Mouse (Mus musculus) heart, postnatal 25 days (tissue): ENCODE measurements at regions not wholly inside any gene's neighbourhood (a gene's known extent, or its start where the extent isn't known, plus 50 kb on each side); places are given as distances from the start of the nearest gene placed in this dataset.
"Not testable (repeated sequence)": the region's sequence is repeated elsewhere in the genome, so short reads cannot be mapped to it uniquely, and the experiment has no call there.

Experiments used
- DNase-seq: peaks from one replicate; pipeline ENCODE4 v3.0.0; 2022; ENCODE audit warnings: low spot score
- intact Hi-C: fragments of 180-260 bp; cut with DNase I; formaldehyde crosslinking; loops from one replicate; pipeline ENCODE4 v1.15.1; 2025

DNA sequence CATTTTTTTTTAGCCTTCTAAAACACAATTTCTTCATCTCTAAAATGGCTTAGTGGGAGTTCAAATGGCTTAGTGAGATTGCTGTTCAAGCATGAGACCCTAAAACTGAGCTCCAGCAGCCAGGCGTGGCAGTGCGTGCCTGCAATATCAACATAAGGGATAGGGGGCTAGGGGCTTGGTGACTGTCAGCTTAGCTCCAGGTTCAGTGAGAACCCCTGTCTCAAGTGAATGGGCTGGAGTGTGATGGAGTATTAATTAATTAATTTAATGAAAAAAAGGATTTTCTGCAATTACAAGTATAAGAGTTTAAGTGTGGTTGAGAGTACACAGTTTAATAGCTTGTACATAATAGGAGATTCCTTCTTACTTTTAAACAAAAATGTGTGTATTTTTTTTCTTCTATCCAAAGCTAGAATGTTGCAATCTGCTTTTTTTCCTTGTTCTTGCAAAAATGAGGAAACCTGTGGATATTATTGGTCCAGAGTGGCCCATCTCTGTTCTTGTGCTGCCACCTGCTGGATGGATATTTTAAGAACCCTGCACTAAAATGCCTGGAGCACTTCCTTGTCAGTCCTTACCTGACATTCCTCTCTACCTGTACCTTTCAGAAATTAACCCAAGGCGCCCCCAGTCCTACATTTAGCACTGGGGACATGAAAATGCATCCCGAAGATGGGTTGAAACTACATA lies 54.0 kb upstream of the Usp47 start:
- DNase-seq, result no peak
- intact Hi-C loops, result loop anchor here (1.0 to 10.0 kb wide), 7 partner anchors 107 to 917 kb away; no protein-coding TSS in a partner anchor

DNA sequence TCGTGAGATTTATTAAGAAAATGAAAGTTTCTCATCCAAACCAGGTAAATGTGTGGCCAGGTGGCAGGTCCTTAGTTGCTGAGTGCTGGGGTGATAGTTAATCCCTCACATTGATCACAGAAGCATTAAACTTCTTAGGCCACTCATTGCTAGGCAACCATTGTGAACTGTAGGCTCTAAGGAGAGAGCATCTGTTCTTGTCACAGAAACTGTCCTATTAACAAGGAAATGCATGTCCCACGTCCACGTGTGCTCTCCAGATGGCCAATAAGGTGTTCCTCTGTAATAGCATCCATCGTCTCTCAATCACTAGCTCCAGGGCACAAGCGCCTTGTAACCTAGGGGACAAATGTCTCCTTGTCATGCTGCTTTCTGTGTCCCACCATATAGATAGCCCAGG lies 55.0 kb upstream of the Usp47 start:
- intact Hi-C loops, result loop anchor here (2.0 to 10.0 kb wide), 6 partner anchors 106 to 916 kb away; no protein-coding TSS in a partner anchor
- no peak for DNase-seq

- intact Hi-C loops, result loop anchor here (5.0 to 10.0 kb wide), 4 partner anchors 104 to 914 kb away; no protein-coding TSS in a partner anchor
- DNase-seq, result no peak
Observed at GRCm38 (mm10) chr7:111966716-111967115, 56.6 kb upstream of the Usp47 start.

GRCm38 (mm10) chr7:111963969-111964368 lies 59.3 kb upstream of the Usp47 start:
- intact Hi-C loops, result loop anchor here (10.0 kb wide), 1 partner anchor 489 kb away; no protein-coding TSS in a partner anchor
- no peak for DNase-seq

DNA sequence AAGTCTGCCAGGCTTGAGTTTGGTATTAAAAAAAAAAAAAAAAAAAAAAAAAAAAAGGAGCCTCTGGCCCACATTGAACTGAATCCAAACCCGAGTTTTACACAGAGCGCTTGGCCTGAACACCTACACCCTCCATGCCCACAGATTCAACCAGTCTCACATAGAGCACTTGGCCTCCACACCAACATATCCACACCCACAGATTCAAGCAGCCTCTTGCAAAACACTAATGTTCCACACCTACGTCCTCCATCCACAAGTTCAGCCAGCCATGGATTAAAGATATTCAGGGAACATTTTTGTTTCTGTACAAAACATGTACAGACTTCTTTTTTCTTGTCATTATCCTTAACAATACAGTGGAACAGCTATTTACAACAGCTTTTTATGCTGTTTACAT lies 63.3 kb upstream of the Usp47 start:
- intact Hi-C loops, result loop anchor here (10.0 kb wide), 1 partner anchor 485 kb away; no protein-coding TSS in a partner anchor
- no peak for DNase-seq

DNA sequence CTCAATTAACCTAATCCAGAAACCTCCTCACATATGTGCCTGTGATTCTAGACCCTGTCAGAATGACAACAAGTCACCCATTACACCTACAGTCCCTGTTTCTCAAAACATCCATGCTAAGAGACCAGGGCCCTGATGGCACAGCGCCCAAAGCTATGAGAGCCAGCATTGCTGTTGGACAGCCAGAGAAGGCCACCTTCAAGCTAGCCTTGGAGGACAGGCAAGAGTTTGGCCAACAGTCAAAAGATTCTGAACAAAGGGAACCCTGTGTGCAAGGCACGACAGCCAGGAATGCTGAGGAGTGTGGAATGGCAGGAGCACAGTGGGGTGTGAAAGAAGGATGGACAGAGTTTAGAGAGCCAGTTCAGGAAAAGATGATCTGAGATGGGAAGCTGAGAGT lies 66.6 kb upstream of the Usp47 start:
- no peak for DNase-seq
- intact Hi-C loops, result no loop called here

GRCm38 (mm10) chr7:111939631-111940030 lies 83.7 kb upstream of the Usp47 start:
- DNase-seq, result no peak
- intact Hi-C loops, result no loop called here

- no peak for DNase-seq
- intact Hi-C loops, result no loop called here
Observed at GRCm38 (mm10) chr7:111937547-111937946, 85.8 kb upstream of the Usp47 start.

- no peak for DNase-seq
- intact Hi-C loops, result no loop called here
Observed at GRCm38 (mm10) chr7:111937102-111937501, 86.2 kb upstream of the Usp47 start.

DNA sequence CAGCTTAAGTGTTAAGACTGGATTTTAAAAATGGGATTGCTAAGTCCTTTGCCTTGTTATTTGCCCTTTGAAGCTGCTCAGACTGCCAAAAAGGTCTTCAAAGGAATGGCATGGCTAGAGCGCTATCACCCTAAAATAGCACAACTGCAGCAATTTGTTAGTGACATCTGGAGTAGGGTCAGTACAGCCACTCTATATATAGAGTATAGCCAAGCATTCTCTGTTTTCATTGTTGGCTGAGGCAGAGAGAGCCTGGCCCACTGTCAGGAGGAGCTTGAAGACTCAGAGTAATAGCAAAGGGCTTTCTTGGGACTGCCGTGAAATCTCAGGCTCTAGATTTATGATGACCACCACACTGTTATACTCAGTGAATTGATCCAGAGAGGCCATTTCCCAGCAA lies 90.6 kb upstream of the Usp47 start:
- no peak for DNase-seq
- intact Hi-C loops, result no loop called here

DNA sequence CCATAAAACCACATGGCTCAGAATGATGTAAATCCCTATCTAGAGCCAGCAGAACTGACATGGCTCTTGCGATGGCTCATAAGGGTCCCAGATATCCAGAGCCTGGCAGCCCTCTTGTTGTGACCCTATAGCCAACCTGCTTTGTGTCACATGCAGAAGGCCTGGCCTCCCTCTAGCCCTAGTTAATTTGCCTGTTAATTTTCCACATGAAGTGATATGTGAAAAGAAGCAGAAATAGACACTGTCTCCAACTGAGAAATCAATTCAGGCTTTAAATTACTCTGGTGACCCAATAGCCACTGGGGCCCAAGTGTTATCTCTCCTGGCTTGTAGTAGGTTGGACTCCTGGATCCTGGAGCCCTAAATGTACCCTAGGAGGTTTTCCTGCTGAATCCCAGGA lies 103.3 kb upstream of the Usp47 start:
- DNase-seq, result no peak
- intact Hi-C loops, result no loop called here

DNA sequence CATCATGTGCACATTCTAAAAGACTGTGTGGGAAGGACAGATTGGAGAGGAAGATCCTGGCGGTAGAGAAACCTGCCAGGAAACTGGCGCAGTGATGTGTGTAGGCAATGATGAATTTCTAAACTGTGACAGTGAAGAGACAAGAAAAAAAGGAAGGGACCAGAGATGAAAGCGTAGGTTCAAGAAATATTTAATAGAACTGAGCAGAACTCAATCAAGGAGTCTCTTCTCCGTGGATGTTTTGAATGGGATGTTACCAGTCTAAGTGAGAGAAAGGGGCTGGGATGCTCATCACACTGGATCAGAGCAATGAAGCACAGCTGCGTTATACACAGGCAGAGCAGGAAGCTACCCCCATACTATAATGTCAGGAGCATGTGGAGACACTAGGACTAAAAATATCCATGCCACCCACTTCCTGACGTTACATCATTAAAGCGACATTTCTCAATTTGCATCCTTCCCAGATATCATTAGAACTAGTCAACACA lies 119.5 kb upstream of the Usp47 start:
- intact Hi-C loops, result no loop called here

GRCm38 (mm10) chr7:111897016-111897415 lies 117.2 kb upstream of the Galnt18 start:
- intact Hi-C loops, result no loop called here

More for the DNA sequence above, 119.5 kb upstream of the Usp47 start:
- no peak for DNase-seq

GRCm38 (mm10) chr7:111896255-111896654 lies 116.5 kb upstream of the Galnt18 start:
- intact Hi-C loops, result no loop called here
- DNase-seq, result peak; percentile 33

More at GRCm38 (mm10) chr7:111897016-111897415, 117.2 kb upstream of the Galnt18 start:
- no peak for DNase-seq

- intact Hi-C loops, result no loop called here
- no peak for DNase-seq
Observed at GRCm38 (mm10) chr7:111882991-111883390, 103.2 kb upstream of the Galnt18 start.

DNA sequence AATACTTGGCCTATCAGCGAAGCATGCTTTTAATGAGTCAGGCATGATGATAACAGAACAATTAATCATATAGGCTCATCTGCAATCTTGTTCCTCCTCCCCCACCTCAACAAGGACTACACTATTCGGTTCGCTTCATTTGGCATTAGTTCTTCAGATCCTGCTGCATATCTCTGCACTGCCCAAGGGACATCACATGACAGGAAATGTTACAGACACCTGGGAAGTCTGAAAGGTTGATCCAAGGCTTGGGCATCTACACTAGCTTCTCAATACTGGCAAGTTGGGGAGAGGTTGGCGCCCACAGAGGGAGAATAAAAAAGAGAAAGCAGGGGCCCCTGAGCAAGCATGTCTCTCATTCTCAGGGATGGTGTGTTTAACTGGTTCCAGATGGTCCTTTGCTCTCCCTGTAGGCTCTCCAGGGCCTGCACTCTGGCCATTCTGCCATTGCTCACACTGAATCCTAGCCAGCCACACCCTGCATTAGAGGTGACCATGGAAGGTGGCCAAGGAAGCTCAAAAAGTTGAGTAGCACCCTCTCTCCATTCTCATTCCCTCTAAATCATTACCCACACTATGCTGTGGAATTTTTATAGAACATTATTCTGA lies 100.4 kb upstream of the Galnt18 start:
- intact Hi-C loops, result no loop called here
- DNase-seq, result no peak

- intact Hi-C loops, result no loop called here
- no peak for DNase-seq
Observed at GRCm38 (mm10) chr7:111877591-111877990, 97.8 kb upstream of the Galnt18 start.

GRCm38 (mm10) chr7:111875949-111876348 lies 96.2 kb upstream of the Galnt18 start:
- DNase-seq, result no peak

GRCm38 (mm10) chr7:111869337-111869736 lies 89.6 kb upstream of the Galnt18 start:
- intact Hi-C loops, result no loop called here
- DNase-seq, result no peak

More at GRCm38 (mm10) chr7:111875949-111876348, 96.2 kb upstream of the Galnt18 start:
- intact Hi-C loops, result no loop called here

- intact Hi-C loops, result loop anchor here (5.0 kb wide), 1 partner anchor 104 kb away; no protein-coding TSS in a partner anchor
- DNase-seq, result no peak
Observed at GRCm38 (mm10) chr7:111863035-111863434, 83.3 kb upstream of the Galnt18 start.

GRCm38 (mm10) chr7:111858291-111858690 lies 78.5 kb upstream of the Galnt18 start:
- DNase-seq, result not testable (repeated sequence)
- intact Hi-C loops, result loop anchor here (5.0 kb wide), 1 partner anchor 76 kb away; no protein-coding TSS in a partner anchor
